Mouse (Mus musculus) cerebellum, adult 2 months (tissue): ENCODE results near the gene Orai2.

ENCODE experiments used
- CTCF ChIP-seq: fragments of 200-500 bp; IDR thresholded peaks from 2 replicates; pipeline ENCODE4 v1.5.1; 2011; ENCODE audit warnings: low read depth, mild to moderate bottlenecking, control low read depth, low read length, moderate library complexity, borderline replicate concordance; ENCODE audit not compliant: insufficient read depth
- POLR2A ChIP-seq: fragments of 200-500 bp; IDR thresholded peaks from 2 replicates; pipeline ENCODE4 v1.6.1; 2011; ENCODE audit warnings: low read length, control low read depth, borderline replicate concordance; ENCODE audit not compliant: insufficient read depth

- no peak for TF ChIP-seq POLR2A
- no peak for TF ChIP-seq CTCF
Observed at GRCm38 (mm10) chr5:136116784-136117112, 53.8 kb downstream of the Orai2 start.
